In genomic region chr15:91924542-91924941, GRCm38 (mm10) we compare ENCODE assay signal across 29 mouse cellular contexts.
DNase-seq lines count a peak whose midpoint lies in the region; ATAC-seq and TF ChIP-seq lines count a peak whose summit lies in the region.
"Had no signal": no experiment of that assay in that cellular context is flagged by ENCODE, and none has a peak within 500 bp of the region (broad histone marks: within the 10 kb centered on the region; RNA-seq: fewer than 3 reads in every experiment).

No protein-coding gene starts in this region.

- H3K36me3 ChIP-seq in forebrain, postnatal 0 days (ENCODE audit: insufficient read depth), result no peaks in the 10 kb centered on the region
- no peaks in the 10 kb centered on the region for H3K36me3 ChIP-seq in forebrain, embryonic 15.5 days
- no peaks in the 10 kb centered on the region for H3K36me3 ChIP-seq in midbrain, embryonic 14.5 days (ENCODE audit: control insufficient read depth, insufficient read depth, low read length)
- no peaks in the 10 kb centered on the region for H3K36me3 ChIP-seq in midbrain, embryonic 16.5 days (ENCODE audit: control insufficient read depth, insufficient read depth, low read length)
- H3K36me3 ChIP-seq in neural tube, embryonic 15.5 days, result no peaks in the 10 kb centered on the region
- H3K36me3 ChIP-seq: forebrain, embryonic 10.5 days; G1E; heart, embryonic 12.5 days; heart, embryonic 15.5 days had no signal

- TF ChIP-seq CTCF in forebrain, postnatal 0 days (IDR thresholded peaks at IDR 0.05; ENCODE audit: low read depth), result peak; percentile 40
- no peak for TF ChIP-seq CTCF in brain, embryonic 14.5 days (IDR thresholded peaks at IDR 0.05; ENCODE audit: borderline replicate concordance, extremely low read depth, insufficient read depth, insufficient read length)

- no peaks in the 10 kb centered on the region for H3K4me1 ChIP-seq in forebrain, postnatal 0 days (ENCODE audit: insufficient read depth)
- H3K4me1 ChIP-seq in forebrain, embryonic 15.5 days, result peaks cover 3% of the 10 kb centered on the region; the same call in 1 of the 2 replicates
- no peaks in the 10 kb centered on the region for H3K4me1 ChIP-seq in midbrain, embryonic 14.5 days (ENCODE audit: control insufficient read depth, insufficient read depth, low read length)
- no peaks in the 10 kb centered on the region; the same call in 1 of the 2 replicates for H3K4me1 ChIP-seq in midbrain, embryonic 16.5 days (ENCODE audit: control insufficient read depth, insufficient read depth, low read length)
- no peaks in the 10 kb centered on the region for H3K4me1 ChIP-seq in neural tube, embryonic 15.5 days
- H3K4me1 ChIP-seq: forebrain, embryonic 10.5 days; forebrain, embryonic 13.5 days; heart, embryonic 12.5 days; heart, embryonic 15.5 days had no signal

- H3K9ac ChIP-seq in forebrain, postnatal 0 days, result no peak overlapping the region
- H3K9ac ChIP-seq in forebrain, embryonic 15.5 days (replicated peaks), result no peak overlapping the region
- no peak overlapping the region for H3K9ac ChIP-seq in midbrain, embryonic 14.5 days (replicated peaks; ENCODE audit: low read length)
- H3K9ac ChIP-seq in midbrain, embryonic 16.5 days (ENCODE audit: low read depth, low read length), result no peak overlapping the region
- H3K9ac ChIP-seq in neural tube, embryonic 15.5 days (replicated peaks), result no peak overlapping the region
- H3K9ac ChIP-seq: forebrain, embryonic 13.5 days; heart, embryonic 12.5 days; heart, embryonic 15.5 days; hindbrain, embryonic 14.5 days had no signal

- no peak overlapping the region for H3K4me3 ChIP-seq in forebrain, postnatal 0 days (ENCODE audit: low read depth, low read length)
- no peak overlapping the region for H3K4me3 ChIP-seq in forebrain, embryonic 15.5 days
- no peak overlapping the region for H3K4me3 ChIP-seq in midbrain, embryonic 14.5 days (replicated peaks; ENCODE audit: low read depth, low read length)
- no peak overlapping the region for H3K4me3 ChIP-seq in midbrain, embryonic 16.5 days (ENCODE audit: low read depth, low read length)
- no peak overlapping the region for H3K4me3 ChIP-seq in neural tube, embryonic 15.5 days (replicated peaks)
- H3K4me3 ChIP-seq: forebrain, embryonic 10.5 days; forebrain, embryonic 13.5 days; gastrocnemius, adult 2 months; heart, embryonic 12.5 days; heart, embryonic 15.5 days had no signal

- H3K4me2 ChIP-seq in forebrain, postnatal 0 days (ENCODE audit: low read depth), result no peak overlapping the region
- no peak overlapping the region for H3K4me2 ChIP-seq in forebrain, embryonic 15.5 days (replicated peaks)
- H3K4me2 ChIP-seq in midbrain, embryonic 14.5 days (ENCODE audit: low read length), result no peak overlapping the region
- no peak overlapping the region for H3K4me2 ChIP-seq in midbrain, embryonic 16.5 days (ENCODE audit: low read length)
- no peak overlapping the region for H3K4me2 ChIP-seq in neural tube, embryonic 15.5 days
- H3K4me2 ChIP-seq: forebrain, embryonic 13.5 days; heart, embryonic 12.5 days; heart, embryonic 15.5 days; hindbrain, embryonic 14.5 days had no signal

- no peak for ATAC-seq in forebrain, postnatal 0 days
- ATAC-seq in forebrain, embryonic 15.5 days (replicated peaks), result no peak
- ATAC-seq in midbrain, embryonic 14.5 days (ENCODE audit: low FRiP score, low TSS enrichment), result no peak
- no peak for ATAC-seq in midbrain, embryonic 16.5 days
- ATAC-seq in neural tube, embryonic 15.5 days (ENCODE audit: low FRiP score), result no peak
- ATAC-seq: forebrain, embryonic 13.5 days; intestine, postnatal 0 days; Patski had no signal

- H3K27ac ChIP-seq in forebrain, postnatal 0 days (ENCODE audit: low read depth, low read length), result no peak overlapping the region
- H3K27ac ChIP-seq in forebrain, embryonic 15.5 days (replicated peaks), result no peak overlapping the region
- no peak overlapping the region for H3K27ac ChIP-seq in midbrain, embryonic 14.5 days (replicated peaks; ENCODE audit: low read depth, low read length)
- no peak overlapping the region for H3K27ac ChIP-seq in midbrain, embryonic 16.5 days (ENCODE audit: low read length)
- H3K27ac ChIP-seq in neural tube, embryonic 15.5 days (replicated peaks), result no peak overlapping the region
- H3K27ac ChIP-seq: forebrain, embryonic 10.5 days; forebrain, embryonic 13.5 days; gastrocnemius, adult 2 months; heart, embryonic 15.5 days; hindbrain, embryonic 14.5 days had no signal

- no peaks in the 10 kb centered on the region for H3K27me3 ChIP-seq in forebrain, postnatal 0 days (ENCODE audit: insufficient read depth, low read length)
- H3K27me3 ChIP-seq in forebrain, embryonic 15.5 days, result no peaks in the 10 kb centered on the region
- H3K27me3 ChIP-seq in midbrain, embryonic 14.5 days (ENCODE audit: control insufficient read depth, insufficient read depth, low read length), result no peaks in the 10 kb centered on the region
- H3K27me3 ChIP-seq in midbrain, embryonic 16.5 days (ENCODE audit: control insufficient read depth, insufficient read depth, low read depth, low read length), result no peaks in the 10 kb centered on the region
- H3K27me3 ChIP-seq in neural tube, embryonic 15.5 days (replicated peaks), result no peaks in the 10 kb centered on the region
- H3K27me3 ChIP-seq: CH12.LX; forebrain, embryonic 13.5 days; heart, embryonic 12.5 days; heart, embryonic 15.5 days had no signal

- WGBS in forebrain, postnatal 0 days, result 82% methylated on average over 4 of the region's 4 CpGs
- WGBS in forebrain, embryonic 15.5 days, result 81% methylated on average over 4 of the region's 4 CpGs
- WGBS in midbrain, embryonic 14.5 days, result 79% methylated on average over 4 of the region's 4 CpGs
- 81% methylated on average over 4 of the region's 4 CpGs for WGBS in midbrain, embryonic 16.5 days
- 79% methylated on average over 4 of the region's 4 CpGs for WGBS in neural tube, embryonic 15.5 days

- TF ChIP-seq POLR2A in brain, embryonic 14.5 days (IDR thresholded peaks at IDR 0.05; ENCODE audit: borderline replicate concordance, extremely low read depth, insufficient read depth, insufficient read length, poor library complexity, severe bottlenecking), result no peak

- peak; percentile 20 for DNase-seq in forebrain, postnatal 0 days
- peak; percentile 5 for DNase-seq in layer of hippocampus, adult 11-12 months (ENCODE audit: low spot score)
- DNase-seq in layer of hippocampus, adult 8-10 months (ENCODE audit: low spot score in 2 of 2), result no peak
- peak; percentile 50 for DNase-seq in midbrain, embryonic 14.5 days
- peak; percentile 23 for DNase-seq in brain, embryonic 14.5 days (ENCODE audit: low read depth)
- DNase-seq: adrenal gland, adult 2 months; adrenal gland, postnatal 14 days; B cell, adult 2 months; cerebellum, adult 11 months; cerebellum, adult 2 months; cerebellum, adult 9-11 months; cerebellum, postnatal 36 days; gastrocnemius, adult 2 months; gastrocnemius, postnatal 14 days; heart, adult 11 months; heart, postnatal 10 days; heart, postnatal 36 days had no signal

- H3K9me3 ChIP-seq in forebrain, postnatal 0 days (ENCODE audit: low read length), result no peaks in the 10 kb centered on the region
- H3K9me3 ChIP-seq in forebrain, embryonic 15.5 days, result no peaks in the 10 kb centered on the region
- no peaks in the 10 kb centered on the region for H3K9me3 ChIP-seq in midbrain, embryonic 14.5 days (ENCODE audit: control insufficient read depth, low read length)
- H3K9me3 ChIP-seq in midbrain, embryonic 16.5 days (replicated peaks; ENCODE audit: control insufficient read depth, low read length, poor library complexity, severe bottlenecking), result no peaks in the 10 kb centered on the region
- no peaks in the 10 kb centered on the region for H3K9me3 ChIP-seq in neural tube, embryonic 15.5 days (replicated peaks)
- H3K9me3 ChIP-seq: forebrain, embryonic 10.5 days; forebrain, embryonic 13.5 days; heart, embryonic 12.5 days; heart, embryonic 15.5 days had no signal

Comparison
In these comparisons a context has a peak if more than half of its experiments do, and no peak if none do; other contexts are left out.
1. DNase-seq: peak in forebrain, postnatal 0 days (single experiment), layer of hippocampus, adult 11-12 months (single experiment), midbrain, embryonic 14.5 days (single experiment) and brain, embryonic 14.5 days (single experiment); none in layer of hippocampus, adult 8-10 months (0 of 2).